Mouse (Mus musculus) liver, embryonic 11.5 days (tissue): ENCODE data around the gene Olfr649. TPM values are rescaled to one million over a fixed set of nuclear protein-coding genes. Genes with fewer than 3 reads are reported as not detected.

Source experiments
- ATAC-seq: fragments of 200-750 bp; cut with Nextera tagmentation; replicated peaks from 2 replicates; pipeline ENCODE4 v1.8.0; 2017; ENCODE audit warnings: moderate number of reproducible peaks, mild to moderate bottlenecking, moderate TSS enrichment, moderate library complexity; ENCODE audit not compliant: low FRiP score
- DNase-seq: peaks from one replicate; pipeline ENCODE4 v3.0.0-alpha.2; 2017; ENCODE audit warnings: low spot score
- H3K27ac ChIP-seq: fragments of 300-500 bp; sonication (generic); 2 replicates; pipeline ENCODE4 v1.5.1; 2014; ENCODE audit warnings: mild to moderate bottlenecking, low read depth, low read length, control low read depth
- H3K27me3 ChIP-seq: fragments of 300-500 bp; sonication (generic); replicated peaks from 2 replicates; pipeline ENCODE4 v1.6.1; 2014; ENCODE audit warnings: low read length, mixed read lengths; ENCODE audit not compliant: control insufficient read depth, insufficient read depth
- H3K36me3 ChIP-seq: fragments of 300-500 bp; sonication (generic); 2 replicates; pipeline ENCODE4 v1.6.1; 2014; ENCODE audit warnings: mild to moderate bottlenecking, low read length, moderate library complexity, mixed read lengths; ENCODE audit not compliant: control insufficient read depth, insufficient read depth
- H3K4me1 ChIP-seq: fragments of 300-500 bp; sonication (generic); replicated peaks from 2 replicates; pipeline ENCODE4 v1.6.1; 2014; ENCODE audit warnings: low read length, mixed read lengths; ENCODE audit not compliant: control insufficient read depth, insufficient read depth
- H3K4me2 ChIP-seq: fragments of 300-500 bp; sonication (generic); 2 replicates; pipeline ENCODE4 v1.6.1; 2014; ENCODE audit warnings: mild to moderate bottlenecking, control low read depth, moderate library complexity
- H3K4me3 ChIP-seq: fragments of 300-500 bp; sonication (generic); 2 replicates; pipeline ENCODE4 v1.5.1; 2014; ENCODE audit warnings: low read depth, low read length, control low read depth
- H3K9ac ChIP-seq: fragments of 300-500 bp; sonication (generic); 2 replicates; pipeline ENCODE4 v1.6.1; 2014; ENCODE audit warnings: low read depth, low read length, control low read depth
- H3K9me3 ChIP-seq: fragments of 300-500 bp; sonication (generic); 2 replicates; pipeline ENCODE4 v1.6.1; 2016; ENCODE audit warnings: low read length, inconsistent platforms, mixed read lengths; ENCODE audit not compliant: control insufficient read depth
- WGBS: fragments of 180-500 bp; shearing (Covaris S2); extraction: QIAGEN DNeasy Blood & Tissue Kit; methylation state at CpG from one replicate; pipeline ENCODE4 v1.1.7; 2014; 5-methylcytosine and 5-hydroxymethylcytosine counted together
- polyA plus RNA-seq: library from polyadenylated mRNA; unstranded; fragments of >200 nt; fragmentation: Nextera tagmentation; extraction: Ambion mirVana; gene quantifications from 2 replicates; pipeline ENCODE4 v1.2.1, GENCODE M21; 2014

The Olfr649 gene
- polyA plus RNA-seq, 1 experiment from 2014 or later, result not detected

DNA sequence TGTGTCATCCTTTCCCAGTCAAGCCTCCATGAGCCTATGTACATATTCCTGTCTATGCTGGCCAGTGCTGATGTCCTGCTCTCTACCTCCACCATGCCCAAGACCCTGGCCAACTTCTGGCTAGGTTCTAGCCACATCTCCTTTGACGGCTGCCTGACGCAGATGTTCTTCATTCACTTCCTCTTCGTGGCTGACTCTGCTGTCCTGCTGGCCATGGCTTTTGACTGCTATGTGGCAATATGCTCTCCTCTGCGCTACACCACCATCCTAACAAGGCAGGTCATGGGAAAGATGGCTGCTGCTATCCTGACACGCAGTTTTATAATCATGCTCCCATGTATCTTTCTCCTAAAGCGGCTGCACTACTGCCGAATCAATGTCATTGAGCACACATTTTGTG, 10.4 kb upstream of the Olfr649 start:
- no peak overlapping the region for H3K27ac ChIP-seq
- H3K4me3 ChIP-seq, result no peak overlapping the region
- no peaks in the 10 kb centered on the region for H3K9me3 ChIP-seq
- no peaks in the 10 kb centered on the region for H3K27me3 ChIP-seq
- 66% methylated on average over 7 of the region's 7 CpGs for WGBS
- no peaks in the 10 kb centered on the region for H3K36me3 ChIP-seq
- ATAC-seq (no peak), DNase-seq (no peak)
- H3K4me2 ChIP-seq, result no peak overlapping the region
- no peaks in the 10 kb centered on the region for H3K4me1 ChIP-seq
- H3K9ac ChIP-seq, result no peak overlapping the region

DNA sequence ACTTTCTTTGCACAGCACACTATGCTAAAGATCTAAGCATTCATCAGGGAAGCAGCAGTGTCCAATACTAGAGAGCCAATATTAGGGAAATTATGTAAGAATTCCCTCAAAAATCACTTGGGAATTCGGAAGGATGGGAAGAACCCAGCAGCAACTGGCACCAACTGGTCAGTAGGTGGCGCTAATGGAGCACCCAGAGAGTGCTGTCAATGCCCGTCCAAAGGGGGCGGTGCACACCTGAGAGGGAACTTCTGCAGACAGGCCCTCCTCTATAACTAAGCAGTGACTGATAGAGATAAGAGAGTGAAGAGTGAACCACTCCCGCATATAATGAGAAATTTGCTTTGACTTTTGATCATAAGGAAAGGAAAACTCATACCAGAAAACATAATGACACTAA, 4.0 kb upstream of the Olfr649 start:
- peak; percentile 81 for ATAC-seq

GRCm38 (mm10) chr7:104191275-104191674, 4.5 kb downstream of the Olfr649 start:
- Histone ChIP-seq H3K4me3 (no peak overlapping the region), H3K4me2 (no peak overlapping the region), H3K9ac (no peak overlapping the region), H3K4me1 (no peaks in the 10 kb centered on the region), H3K27me3 (no peaks in the 10 kb centered on the region), H3K36me3 (no peaks in the 10 kb centered on the region), H3K27ac (no peak overlapping the region), H3K9me3 (no peaks in the 10 kb centered on the region)
- ATAC-seq (no peak), DNase-seq (no peak)
- WGBS, result 54% methylated on average over 9 of the region's 9 CpGs

More for the DNA sequence above, 4.0 kb upstream of the Olfr649 start:
- Histone ChIP-seq H3K27me3 (no peaks in the 10 kb centered on the region), H3K4me3 (no peak overlapping the region), H3K27ac (no peak overlapping the region), H3K4me1 (no peaks in the 10 kb centered on the region), H3K9ac (no peak overlapping the region), H3K4me2 (no peak overlapping the region), H3K36me3 (no peaks in the 10 kb centered on the region), H3K9me3 (no peaks in the 10 kb centered on the region)
- WGBS, result 7% methylated on average over 5 of the region's 5 CpGs
- DNase-seq, result peak; percentile 47

GRCm38 (mm10) chr7:104183292-104183691, 12.5 kb downstream of the Olfr649 start, which contains the start of gene Olfr648:
Olfr648 (minus strand) TSS chr7:104183392.
- Histone ChIP-seq H3K4me2 (no peak within 1 kb of the TSS), H3K27ac (no peak within 1 kb of the TSS), H3K9me3 (no peaks in the 10 kb centered on the region), H3K9ac (no peak within 1 kb of the TSS), H3K4me1 (no peaks in the 10 kb centered on the region), H3K36me3 (no peaks in the 10 kb centered on the region), H3K27me3 (no peaks in the 10 kb centered on the region), H3K4me3 (no peak within 1 kb of the TSS)
- 88% methylated on average over 2 of the region's 2 CpGs for WGBS
- ATAC-seq, result no peak
- DNase-seq, result no peak

- H3K4me3 ChIP-seq, result no peak overlapping the region
These were observed 16.7 kb downstream of the Olfr649 start for GRCm38 (mm10) chr7:104179074-104179473.

GRCm38 (mm10) chr7:104178422-104179054, 17.2 kb downstream of the Olfr649 start:
- 74% methylated on average over 5 of the region's 5 CpGs for WGBS
- no peaks in the 10 kb centered on the region for H3K9me3 ChIP-seq
- DNase-seq, result no peak
- H3K27me3 ChIP-seq, result no peaks in the 10 kb centered on the region
- H3K9ac ChIP-seq, result no peak overlapping the region
- no peak overlapping the region for H3K4me2 ChIP-seq
- H3K27ac ChIP-seq, result no peak overlapping the region
- no peaks in the 10 kb centered on the region for H3K4me1 ChIP-seq
- H3K4me3 ChIP-seq, result no peak overlapping the region
- no peak for ATAC-seq
- no peaks in the 10 kb centered on the region for H3K36me3 ChIP-seq

More at GRCm38 (mm10) chr7:104179074-104179473, 16.7 kb downstream of the Olfr649 start:
- H3K36me3 ChIP-seq, result no peaks in the 10 kb centered on the region
- no peak overlapping the region for H3K9ac ChIP-seq
- H3K4me2 ChIP-seq, result no peak overlapping the region
- no peaks in the 10 kb centered on the region for H3K4me1 ChIP-seq
- DNase-seq, result no peak
- H3K9me3 ChIP-seq, result no peaks in the 10 kb centered on the region
- no peak overlapping the region for H3K27ac ChIP-seq
- 88% methylated on average over 1 of the region's 1 CpGs for WGBS
- H3K27me3 ChIP-seq, result no peaks in the 10 kb centered on the region
- no peak for ATAC-seq

- Histone ChIP-seq H3K9me3 (no peaks in the 10 kb centered on the region), H3K4me1 (no peaks in the 10 kb centered on the region), H3K4me3 (no peak overlapping the region), H3K27me3 (no peaks in the 10 kb centered on the region), H3K36me3 (no peaks in the 10 kb centered on the region), H3K4me2 (no peak overlapping the region), H3K27ac (no peak overlapping the region), H3K9ac (no peak overlapping the region)
- no peak for ATAC-seq
- 75% methylated on average over 1 of the region's 1 CpGs for WGBS
- DNase-seq, result no peak
These were observed 20.7 kb downstream of the Olfr649 start for GRCm38 (mm10) chr7:104175085-104175484.

DNA sequence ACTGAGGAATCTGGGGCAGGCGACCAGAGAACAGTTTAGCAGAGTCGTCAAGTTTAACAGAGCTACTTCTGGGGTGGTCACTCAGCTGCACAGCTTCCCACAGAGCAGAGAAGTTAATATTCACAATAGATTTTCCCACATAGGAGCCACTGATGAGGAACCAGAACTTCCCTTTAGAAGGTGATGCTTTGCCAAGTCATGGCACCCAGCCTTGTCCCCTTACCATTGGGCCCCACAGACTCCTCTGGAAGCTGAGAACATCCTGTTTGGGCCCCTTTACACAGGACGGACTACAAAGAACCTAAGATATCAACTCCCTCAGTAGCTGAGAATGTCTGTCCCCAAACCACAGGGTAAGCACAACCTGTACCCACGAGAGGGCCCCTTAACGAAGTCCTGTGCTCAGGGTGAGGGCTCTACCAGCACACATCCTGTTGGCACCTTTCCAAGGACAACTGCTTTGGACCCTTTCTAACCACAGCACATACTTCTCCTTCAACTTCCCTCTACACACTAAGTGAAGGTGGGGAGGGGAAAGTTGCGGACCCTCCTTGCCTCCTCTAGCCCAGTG, 26.1 kb downstream of the Olfr649 start:
- Histone ChIP-seq H3K27me3 (no peaks in the 10 kb centered on the region), H3K4me1 (no peaks in the 10 kb centered on the region), H3K36me3 (no peaks in the 10 kb centered on the region), H3K4me2 (no peak overlapping the region), H3K27ac (no peak overlapping the region), H3K4me3 (no peak overlapping the region), H3K9me3 (no peaks in the 10 kb centered on the region), H3K9ac (no peak overlapping the region)
- WGBS, result 53% methylated on average over 6 of the region's 6 CpGs
- DNase-seq (no peak), ATAC-seq (no peak)

GRCm38 (mm10) chr7:104167105-104167504, 28.7 kb downstream of the Olfr649 start:
- WGBS, result 59% methylated on average over 6 of the region's 6 CpGs
- no peak overlapping the region for H3K27ac ChIP-seq
- ATAC-seq, result no peak; the same call in 1 of the 2 replicates

More at GRCm38 (mm10) chr7:104167105-104167504, 28.7 kb downstream of the Olfr649 start:
- DNase-seq, result no peak
- no peaks in the 10 kb centered on the region for H3K36me3 ChIP-seq
- no peaks in the 10 kb centered on the region for H3K27me3 ChIP-seq
- H3K4me2 ChIP-seq, result no peak overlapping the region
- no peaks in the 10 kb centered on the region for H3K9me3 ChIP-seq
- H3K4me1 ChIP-seq, result no peaks in the 10 kb centered on the region
- no peak overlapping the region for H3K4me3 ChIP-seq
- H3K9ac ChIP-seq, result no peak overlapping the region
